Mouse (Mus musculus): ENCODE results near the gene Nob1.

The Nob1 gene

GRCm38 (mm10) chr8:107385063-107385462 lies 39.8 kb downstream of the Nob1 start:
- DNase-seq, result no peak

GRCm38 (mm10) chr8:107384651-107385050 lies 40.2 kb downstream of the Nob1 start:
- no peak for DNase-seq

GRCm38 (mm10) chr8:107382898-107383297 lies 42.0 kb downstream of the Nob1 start:
- no peak for DNase-seq

GRCm38 (mm10) chr8:107381666-107382065 lies 43.2 kb downstream of the Nob1 start:
- DNase-seq, result no peak

- DNase-seq, result no peak
Observed at GRCm38 (mm10) chr8:107380734-107381133, 44.1 kb downstream of the Nob1 start.

GRCm38 (mm10) chr8:107377346-107377745 lies 47.5 kb downstream of the Nob1 start:
- DNase-seq, result no peak

- no peak for DNase-seq
Observed at GRCm38 (mm10) chr8:107370311-107370710, 54.5 kb downstream of the Nob1 start.
